Mouse (Mus musculus) small intestine, adult 10 weeks (tissue): Measurements from ENCODE around the gene Nek11. TPM values are rescaled to one million over a fixed set of nuclear protein-coding genes. Genes with fewer than 3 reads are reported as not detected.

Experiments
- polyA plus RNA-seq: library from polyadenylated mRNA; stranded (reverse); fragments of 350-450 nt; fragmentation: Illumina TruSeq; extraction: RNeasy Lipid Tissue Mini Kit (QIAGEN cat#74804); gene quantifications from one replicate; pipeline ENCODE4 v1.2.3, GENCODE M21; 2014; ENCODE audit warnings: low replicate concordance

Gene Nek11
- polyA plus RNA-seq, result 0.37 TPM

GRCm38 (mm10) chr9:105395218-105395627, at the start of gene Nek11, which contains the start of gene Aste1:
TSS of gene Nek11 (minus strand) at chr9:105395524.
TSS of gene Aste1 (plus strand) at chr9:105395392.

GRCm38 (mm10) chr9:105144992-105145391, 250.3 kb downstream of the Nek11 start, which contains the start of gene 1700080E11Rik:
TSS of gene 1700080E11Rik (minus strand) at chr9:105145092.

GRCm38 (mm10) chr9:105131253-105132001, 263.9 kb downstream of the Nek11 start, which contains the start of gene Nudt16:
TSS of gene Nudt16 (minus strand) at chr9:105131824.

Other genes starting within 250 kb of the Nek11 start
- gene Aste1, start 132 bp downstream of the Nek11 start, polyA plus RNA-seq, result 27.4 TPM
- gene Atp2c1, start 131.8 kb upstream of the Nek11 start, polyA plus RNA-seq, result 74.2 TPM
- gene Pik3r4, start 247.5 kb upstream of the Nek11 start, polyA plus RNA-seq, result 6.3 TPM